Mouse (Mus musculus) hematopoietic multipotent progenitor cell, adult 10-12 weeks (in vitro differentiated cells): ENCODE measurements around the gene Rnf225. TPM values are rescaled to one million over a fixed set of nuclear protein-coding genes. Genes with fewer than 3 reads are reported as not detected.

ENCODE experiments used
- polyA plus RNA-seq: library from polyadenylated mRNA; stranded (reverse); fragments of >175 nt; gene quantifications from 2 replicates; pipeline ENCODE4 v1.2.3, GENCODE M21; 2012; ENCODE audit warnings: low replicate concordance

Rnf225 gene
- 0.27 and 0.29 TPM in 2 replicates for polyA plus RNA-seq

GRCm38 (mm10) chr7:12927191-12927680 is at the start of gene Rnf225:
TSS of gene Rnf225 (plus strand) at chr7:12927416.

GRCm38 (mm10) chr7:12880911-12881660 is 46.1 kb upstream of the Rnf225 start, which contains the start of gene Zfp128:
TSS of gene Zfp128 (plus strand) at chr7:12881177.

GRCm38 (mm10) chr7:12897655-12898410 is 29.4 kb upstream of the Rnf225 start, which contains the start of gene Zscan22:
TSS of gene Zscan22 (plus strand) at chr7:12897815.

GRCm38 (mm10) chr7:12921705-12922465 is 5.3 kb upstream of the Rnf225 start, which contains the start of gene Rps5:
TSS of gene Rps5 (plus strand) at chr7:12922290.

GRCm38 (mm10) chr7:12965678-12966091 is 38.5 kb downstream of the Rnf225 start, which contains the start of gene Zfp324:
TSS of gene Zfp324 (plus strand) at chr7:12965838.

GRCm38 (mm10) chr7:12977682-12978389 is 50.6 kb downstream of the Rnf225 start, which contains the start of gene Zfp446:
TSS of gene Zfp446 (plus strand) at chr7:12977848.

Other genes starting within 250 kb of the Rnf225 start
- not detected in 2 replicates for gene Vmn2r55, start 242.4 kb upstream of the Rnf225 start, polyA plus RNA-seq
- gene Vmn2r56, start 192.4 kb upstream of the Rnf225 start, polyA plus RNA-seq: not detected in 2 replicates
- gene Zscan18, start 123.8 kb upstream of the Rnf225 start, polyA plus RNA-seq: 0.33 and 1.6 TPM in 2 replicates
- 0.53 and 1.9 TPM in 2 replicates for gene Zfp329, start 108.6 kb upstream of the Rnf225 start, polyA plus RNA-seq
- 2.6 TPM in 2 replicates for gene Zfp110, start 92.7 kb upstream of the Rnf225 start, polyA plus RNA-seq
- 0.53 and 0.71 TPM in 2 replicates for gene Zfp128, start 46.2 kb upstream of the Rnf225 start, polyA plus RNA-seq
- gene Zscan22, start 29.6 kb upstream of the Rnf225 start, polyA plus RNA-seq: 2.2 and 4.2 TPM in 2 replicates
- 409 and 2,630 TPM in 2 replicates for gene Rps5, start 5.1 kb upstream of the Rnf225 start, polyA plus RNA-seq
- 5.9 and 17.5 TPM in 2 replicates for gene Zfp324, start 38.4 kb downstream of the Rnf225 start, polyA plus RNA-seq
- gene Zfp446, start 50.4 kb downstream of the Rnf225 start, polyA plus RNA-seq: 4.8 and 5.9 TPM in 2 replicates
- 0.16 TPM in 1 of 2 replicates, not detected in the other for gene Slc27a5, start 70.8 kb downstream of the Rnf225 start, polyA plus RNA-seq
- gene Trim28, start 71.7 kb downstream of the Rnf225 start, polyA plus RNA-seq: 66.9 and 109 TPM in 2 replicates
- gene Zbtb45, start 82.6 kb downstream of the Rnf225 start, polyA plus RNA-seq: 48.4 and 91.4 TPM in 2 replicates
- 60.7 and 267 TPM in 2 replicates for gene Chmp2a, start 107.4 kb downstream of the Rnf225 start, polyA plus RNA-seq
- gene Ube2m, start 110.9 kb downstream of the Rnf225 start, polyA plus RNA-seq: 85.1 and 106 TPM in 2 replicates
- 0.93 and 2.4 TPM in 2 replicates for gene Mzf1, start 127.3 kb downstream of the Rnf225 start, polyA plus RNA-seq
- not detected in 2 replicates for gene Vmn1r85, start 167.8 kb downstream of the Rnf225 start, polyA plus RNA-seq
- gene Vmn1r86, start 192.5 kb downstream of the Rnf225 start, polyA plus RNA-seq: not detected in 2 replicates
- gene Vmn1r87, start 212.7 kb downstream of the Rnf225 start, polyA plus RNA-seq: not detected in 2 replicates
- gene Vmn1r88, start 232.2 kb downstream of the Rnf225 start, polyA plus RNA-seq: not detected in 2 replicates